Mouse (Mus musculus): ENCODE data around the gene Lgals7.
A peak's percentile ranks its signal among the peaks of the same experiment; 100 is the strongest.

Gene Lgals7

GRCm38 (mm10) chr7:28863540-28863939, at the start of gene Lgals7:
Gene Lgals7, plus strand, starts transcription at chr7:28863853.
- DNase-seq (ENCODE audit: low read depth), result no peak

- no peak for DNase-seq (ENCODE audit: low read depth)
Measured at GRCm38 (mm10) chr7:28814306-28815034, 49.2 kb upstream of the Lgals7 start.

GRCm38 (mm10) chr7:28815230-28815629, 48.4 kb upstream of the Lgals7 start:
- DNase-seq (ENCODE audit: low read depth), result no peak

- no peak for DNase-seq (ENCODE audit: low read depth)
Measured at GRCm38 (mm10) chr7:28816201-28816600, 47.5 kb upstream of the Lgals7 start.

- DNase-seq (ENCODE audit: low read depth), result no peak
Measured at GRCm38 (mm10) chr7:28816920-28817319, 46.7 kb upstream of the Lgals7 start.

- DNase-seq (ENCODE audit: low read depth), result no peak
Measured at GRCm38 (mm10) chr7:28817524-28817923, 46.1 kb upstream of the Lgals7 start.

- no peak for DNase-seq (ENCODE audit: low read depth)
Measured at GRCm38 (mm10) chr7:28817957-28818356, 45.7 kb upstream of the Lgals7 start.

- no peak for DNase-seq (ENCODE audit: low read depth)
Measured at GRCm38 (mm10) chr7:28818436-28818835, 45.2 kb upstream of the Lgals7 start.

- DNase-seq (ENCODE audit: low read depth), result no peak
Measured at GRCm38 (mm10) chr7:28818861-28819452, 44.7 kb upstream of the Lgals7 start.

- no peak for DNase-seq (ENCODE audit: low read depth)
Measured at GRCm38 (mm10) chr7:28819571-28819970, 44.1 kb upstream of the Lgals7 start.

- DNase-seq (ENCODE audit: low read depth), result no peak
Measured at GRCm38 (mm10) chr7:28820358-28821260, 43.0 kb upstream of the Lgals7 start.

- DNase-seq (ENCODE audit: low read depth), result no peak
Measured at GRCm38 (mm10) chr7:28821261-28821831, 42.3 kb upstream of the Lgals7 start.

- no peak for DNase-seq (ENCODE audit: low read depth)
Measured at GRCm38 (mm10) chr7:28822556-28822955, 41.1 kb upstream of the Lgals7 start.

GRCm38 (mm10) chr7:28822993-28823903, 40.4 kb upstream of the Lgals7 start:
- no peak for DNase-seq (ENCODE audit: low read depth)

GRCm38 (mm10) chr7:28823932-28824331, 39.7 kb upstream of the Lgals7 start:
- no peak for DNase-seq (ENCODE audit: low read depth)

- DNase-seq (ENCODE audit: low read depth), result peak; percentile 86
Measured at GRCm38 (mm10) chr7:28824941-28825685, 38.5 kb upstream of the Lgals7 start, which contains the start of gene Ech1. Gene Ech1, plus strand, starts transcription at chr7:28825217.

GRCm38 (mm10) chr7:28825686-28826401, 37.8 kb upstream of the Lgals7 start:
- DNase-seq (ENCODE audit: low read depth), result no peak

- no peak for DNase-seq (ENCODE audit: low read depth)
Measured at GRCm38 (mm10) chr7:28826402-28826772, 37.3 kb upstream of the Lgals7 start.

- DNase-seq (ENCODE audit: low read depth), result no peak
Measured at GRCm38 (mm10) chr7:28827338-28827737, 36.3 kb upstream of the Lgals7 start.

- DNase-seq (ENCODE audit: low read depth), result no peak
Measured at GRCm38 (mm10) chr7:28829821-28830220, 33.8 kb upstream of the Lgals7 start.
